18 mouse cellular contexts compared by ENCODE assay signal in genomic region chr1:72026861-72027260, GRCm38 (mm10).
"Had no signal": no experiment of that assay in that cellular context is flagged by ENCODE, and none has a peak within 500 bp of the region (broad histone marks: within the 10 kb centered on the region; RNA-seq: fewer than 3 reads in every experiment).

No protein-coding gene starts in this region.

- H3K27ac ChIP-seq: midbrain, embryonic 10.5 days; midbrain, embryonic 12.5 days; neural tube, embryonic 13.5 days; neural tube, embryonic 15.5 days had no signal

- H3K4me1 ChIP-seq: midbrain, embryonic 10.5 days; midbrain, embryonic 12.5 days; neural tube, embryonic 13.5 days; neural tube, embryonic 15.5 days had no signal

- H3K27me3 ChIP-seq: midbrain, embryonic 12.5 days; neural tube, embryonic 13.5 days; neural tube, embryonic 15.5 days had no signal

- H3K9me3 ChIP-seq: midbrain, embryonic 10.5 days; midbrain, embryonic 12.5 days; neural tube, embryonic 13.5 days; neural tube, embryonic 15.5 days had no signal

- H3K4me2 ChIP-seq: lung, embryonic 14.5 days; midbrain, embryonic 12.5 days; neural tube, embryonic 13.5 days; neural tube, embryonic 15.5 days had no signal

- DNase-seq: lung, embryonic 14.5 days; lung, postnatal 10 days; lung, postnatal 4 days; midbrain, embryonic 14.5 days; retina, postnatal 1 day; right cerebral cortex, adult 18-20 months; right cerebral cortex, postnatal 25 days; right cerebral cortex, postnatal 4 days; spleen, adult 18-20 months; thymus, adult 18-20 months; thymus, postnatal 14 days; thymus, postnatal 36 days had no signal

- ATAC-seq: midbrain, embryonic 16.5 days had no signal

- H3K4me3 ChIP-seq: midbrain, embryonic 10.5 days; midbrain, embryonic 12.5 days; myocyte; neural tube, embryonic 13.5 days; neural tube, embryonic 15.5 days had no signal

- H3K9ac ChIP-seq: lung, embryonic 14.5 days; midbrain, embryonic 12.5 days; neural tube, embryonic 13.5 days; neural tube, embryonic 15.5 days had no signal

- H3K36me3 ChIP-seq: midbrain, embryonic 10.5 days; midbrain, embryonic 12.5 days; neural tube, embryonic 13.5 days; neural tube, embryonic 15.5 days had no signal
